Mouse (Mus musculus): ENCODE results near the gene Hnrnpr. TPM values are rescaled to one million over a fixed set of nuclear protein-coding genes. Genes with fewer than 3 reads are reported as not detected.

The Hnrnpr gene
- polyA plus RNA-seq, 1 experiment: 107 TPM

GRCm38 (mm10) chr4:136290781-136291595, 19.8 kb upstream of the Hnrnpr start:
- TF ChIP-seq GATA1 (IDR thresholded peaks at IDR 0.05; ENCODE audit: low read length): no peak

GRCm38 (mm10) chr4:136291692-136292091, 19.1 kb upstream of the Hnrnpr start:
- no peak for TF ChIP-seq GATA1 (IDR thresholded peaks at IDR 0.05; ENCODE audit: low read length)

DNA sequence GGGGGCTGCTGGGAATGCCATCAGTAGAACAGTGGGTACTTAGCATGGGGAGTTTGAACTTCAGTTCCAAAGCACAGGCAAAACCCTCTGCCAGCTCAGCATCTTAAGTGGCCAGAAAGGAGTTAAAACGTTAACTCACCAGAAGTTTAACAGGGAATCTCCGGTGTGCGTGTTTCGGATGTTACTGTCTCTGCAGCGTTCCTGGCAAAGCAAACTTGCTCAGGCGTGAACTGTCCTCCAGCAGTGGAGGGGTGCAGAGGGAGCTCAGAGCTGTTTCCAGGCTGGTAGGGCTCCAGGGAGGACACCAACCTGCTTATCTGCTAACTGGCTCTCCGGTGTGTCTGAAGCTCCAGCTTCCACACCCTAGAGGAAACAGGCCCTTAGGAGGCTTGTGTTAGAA, 14.8 kb upstream of the Hnrnpr start:
- no peak for TF ChIP-seq GATA1 (IDR thresholded peaks at IDR 0.05; ENCODE audit: low read length)

DNA sequence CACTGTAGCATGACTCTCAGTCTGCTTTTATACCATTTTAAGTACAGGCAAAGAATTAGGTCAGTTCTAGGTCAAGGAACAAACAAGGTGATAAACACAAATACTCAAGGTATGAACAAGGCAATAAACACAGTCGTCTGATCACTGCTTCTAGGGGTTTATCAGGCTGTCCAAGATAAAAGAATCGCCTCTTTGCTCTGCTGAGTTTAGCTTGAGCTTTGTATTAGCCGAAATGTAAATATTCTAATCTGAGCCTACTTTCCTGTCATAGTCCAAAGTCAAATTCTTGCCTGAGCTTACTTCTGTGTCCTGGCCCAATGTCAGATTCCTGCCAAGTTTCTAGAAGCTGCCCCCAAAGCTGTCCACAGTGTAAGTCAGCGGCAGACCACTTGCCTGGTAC, 8.3 kb upstream of the Hnrnpr start:
- no peak for TF ChIP-seq GATA1 (IDR thresholded peaks at IDR 0.05; ENCODE audit: low read length)

DNA sequence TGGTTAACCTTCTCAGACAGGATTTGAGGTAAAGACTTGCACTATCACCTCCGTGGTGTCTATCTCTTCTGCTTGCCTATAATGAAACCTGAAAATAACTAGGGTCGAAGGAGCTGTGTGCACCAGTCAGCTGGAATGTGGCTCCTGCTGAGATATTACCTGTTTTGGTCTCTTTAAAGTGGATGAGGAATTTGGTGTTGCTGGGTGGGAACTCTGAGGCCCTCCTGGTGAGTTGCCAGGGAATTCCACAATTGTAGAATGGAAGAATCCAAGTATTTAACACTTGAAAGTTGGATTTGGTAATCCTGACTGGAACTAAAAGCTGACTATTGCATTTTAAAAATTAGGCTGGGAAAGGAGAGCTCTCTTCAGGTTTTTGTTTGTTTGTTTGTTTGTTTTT, 6.6 kb upstream of the Hnrnpr start:
- no peak for TF ChIP-seq GATA1 (IDR thresholded peaks at IDR 0.05; ENCODE audit: low read length)

GRCm38 (mm10) chr4:136308355-136308754, 2.4 kb upstream of the Hnrnpr start:
- TF ChIP-seq GATA1 (IDR thresholded peaks at IDR 0.05; ENCODE audit: low read length): no peak

GRCm38 (mm10) chr4:136309780-136310179, 962 bp upstream of the Hnrnpr start:
- no peak for TF ChIP-seq GATA1 (IDR thresholded peaks at IDR 0.05; ENCODE audit: low read length)

- no peak for TF ChIP-seq GATA1 (IDR thresholded peaks at IDR 0.05; ENCODE audit: low read length)
These were observed 579 bp downstream of the Hnrnpr start for GRCm38 (mm10) chr4:136311042-136311999.

DNA sequence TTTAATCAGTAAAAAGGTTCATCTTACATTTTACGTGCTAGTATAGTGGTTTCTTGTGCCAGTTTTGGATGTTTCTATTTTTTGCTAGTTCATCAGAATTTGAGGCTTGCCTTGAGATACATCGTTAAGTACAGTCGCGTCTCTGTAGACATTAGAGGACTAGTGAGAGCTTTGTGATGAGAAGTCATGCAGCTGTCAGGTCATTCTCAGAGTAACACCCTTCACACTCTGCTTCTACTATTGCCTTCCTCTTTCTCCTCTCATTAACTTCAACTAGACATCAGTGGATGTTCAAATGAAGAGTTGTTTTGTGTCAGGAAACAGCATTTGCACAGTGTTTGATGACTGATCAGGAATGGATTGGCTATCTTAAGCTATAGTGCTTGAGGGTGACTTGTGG, 1.9 kb downstream of the Hnrnpr start:
- TF ChIP-seq GATA1 (IDR thresholded peaks at IDR 0.05; ENCODE audit: low read length): no peak

- TF ChIP-seq GATA1 (IDR thresholded peaks at IDR 0.05; ENCODE audit: low read length): no peak
These were observed 6.9 kb downstream of the Hnrnpr start for GRCm38 (mm10) chr4:136317667-136318066.

- no peak for TF ChIP-seq GATA1 (IDR thresholded peaks at IDR 0.05; ENCODE audit: low read length)
These were observed 9.3 kb downstream of the Hnrnpr start for GRCm38 (mm10) chr4:136320016-136320415.

- TF ChIP-seq GATA1 (IDR thresholded peaks at IDR 0.05; ENCODE audit: low read length): no peak
These were observed 13.5 kb downstream of the Hnrnpr start for GRCm38 (mm10) chr4:136324226-136324625.

- TF ChIP-seq GATA1 (IDR thresholded peaks at IDR 0.05; ENCODE audit: low read length): no peak
These were observed 16.5 kb downstream of the Hnrnpr start for GRCm38 (mm10) chr4:136327238-136327637.

- TF ChIP-seq GATA1 (IDR thresholded peaks at IDR 0.05; ENCODE audit: low read length): no peak
These were observed 17.4 kb downstream of the Hnrnpr start for GRCm38 (mm10) chr4:136328115-136328514.

- TF ChIP-seq GATA1 (IDR thresholded peaks at IDR 0.05; ENCODE audit: low read length): no peak
These were observed 21.0 kb downstream of the Hnrnpr start for GRCm38 (mm10) chr4:136331709-136332108.

DNA sequence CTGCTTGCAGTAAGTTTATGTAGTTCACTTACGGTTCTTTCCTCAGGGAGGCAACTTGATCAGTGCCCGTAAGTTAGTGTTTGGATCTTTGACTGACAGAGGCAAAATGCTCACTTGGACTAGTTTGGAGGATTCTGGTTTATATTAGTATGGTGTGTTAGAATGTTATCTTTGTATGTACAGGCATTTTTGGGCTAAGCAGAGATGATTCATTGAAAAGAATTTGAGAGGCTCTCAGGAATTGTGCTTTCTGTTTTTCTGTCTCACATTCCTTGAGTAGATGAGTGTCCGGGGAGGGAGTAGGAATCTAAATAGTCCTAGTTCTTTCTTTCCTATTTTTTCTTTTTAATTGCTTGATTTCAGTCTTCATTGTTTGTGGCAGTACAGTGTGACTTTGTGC, 22.4 kb downstream of the Hnrnpr start:
- TF ChIP-seq GATA1 (IDR thresholded peaks at IDR 0.05; ENCODE audit: low read length): no peak
